Mouse (Mus musculus): Measurements from ENCODE around the gene Cblb. TPM values are rescaled to one million over a fixed set of nuclear protein-coding genes. Genes with fewer than 3 reads are reported as not detected.

Cblb gene
- polyA plus RNA-seq, 1 experiment from 2014 or later = 5.7 TPM

GRCm38 (mm10) chr16:52094735-52095459, 63.9 kb downstream of the Cblb start:
- Histone ChIP-seq H3K9ac (ENCODE audit: low read depth, low read length) (no peak overlapping the region), H3K4me3 (ENCODE audit: low read length) (no peak overlapping the region), H3K9me3 (ENCODE audit: control insufficient read depth, low read length) (no peaks in the 10 kb centered on the region), H3K4me2 (ENCODE audit: low read depth, low read length) (no peak overlapping the region), H3K27ac (ENCODE audit: low read length) (no peak overlapping the region), H3K4me1 (ENCODE audit: control insufficient read depth, insufficient read depth, low read length) (peaks cover 6% of the 10 kb centered on the region), H3K27me3 (replicated peaks; ENCODE audit: control insufficient read depth, insufficient read depth, low read length) (no peaks in the 10 kb centered on the region), H3K36me3 (ENCODE audit: control insufficient read depth, insufficient read depth, low read length) (no peaks in the 10 kb centered on the region)
- WGBS = 87% methylated on average over 10 of the region's 10 CpGs
- no peak for ATAC-seq

GRCm38 (mm10) chr16:52095643-52096042, 64.6 kb downstream of the Cblb start:
- Histone ChIP-seq H3K36me3 (ENCODE audit: control insufficient read depth, insufficient read depth, low read length) (no peaks in the 10 kb centered on the region), H3K4me3 (ENCODE audit: low read length) (no peak overlapping the region), H3K4me2 (ENCODE audit: low read depth, low read length) (no peak overlapping the region), H3K9me3 (ENCODE audit: control insufficient read depth, low read length) (no peaks in the 10 kb centered on the region), H3K4me1 (ENCODE audit: control insufficient read depth, insufficient read depth, low read length) (peaks cover 6% of the 10 kb centered on the region), H3K9ac (ENCODE audit: low read depth, low read length) (no peak overlapping the region), H3K27ac (ENCODE audit: low read length) (no peak overlapping the region), H3K27me3 (replicated peaks; ENCODE audit: control insufficient read depth, insufficient read depth, low read length) (no peaks in the 10 kb centered on the region)
- 68% methylated on average over 3 of the region's 3 CpGs for WGBS
- no peak for ATAC-seq

- H3K4me1 ChIP-seq (ENCODE audit: control insufficient read depth, insufficient read depth, low read length) = no peaks in the 10 kb centered on the region
- no peak for ATAC-seq
- no peaks in the 10 kb centered on the region for H3K9me3 ChIP-seq (ENCODE audit: control insufficient read depth, low read length)
- no peak overlapping the region for H3K27ac ChIP-seq (ENCODE audit: low read length)
- 83% methylated on average over 6 of the region's 6 CpGs for WGBS
- no peak overlapping the region for H3K9ac ChIP-seq (ENCODE audit: low read depth, low read length)
- no peak overlapping the region for H3K4me3 ChIP-seq (ENCODE audit: low read length)
- no peak overlapping the region for H3K4me2 ChIP-seq (ENCODE audit: low read depth, low read length)
- H3K27me3 ChIP-seq (replicated peaks; ENCODE audit: control insufficient read depth, insufficient read depth, low read length) = no peaks in the 10 kb centered on the region
- H3K36me3 ChIP-seq (ENCODE audit: control insufficient read depth, insufficient read depth, low read length) = no peaks in the 10 kb centered on the region
Observed at GRCm38 (mm10) chr16:52100466-52100865, 69.4 kb downstream of the Cblb start.

DNA sequence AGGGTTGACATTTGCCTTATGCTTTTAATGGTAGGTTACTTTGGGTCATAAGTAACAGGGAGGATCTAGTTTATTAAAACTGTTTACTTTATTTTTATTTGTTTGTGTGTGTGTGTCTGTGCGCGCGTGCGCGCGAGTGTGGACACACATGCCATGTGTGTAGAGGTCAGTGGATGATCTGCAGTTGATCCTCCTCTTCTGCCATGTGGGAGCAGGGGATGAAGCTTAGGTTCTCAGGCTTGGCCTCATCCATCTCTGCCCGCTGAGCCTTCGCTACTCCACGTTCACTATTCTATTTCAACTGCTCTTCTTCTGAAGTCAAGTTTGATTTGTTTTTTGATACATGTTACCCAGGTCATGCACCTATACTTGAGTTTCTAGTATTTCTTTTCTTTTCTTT, 73.6 kb downstream of the Cblb start:
- Histone ChIP-seq H3K36me3 (ENCODE audit: control insufficient read depth, insufficient read depth, low read length) (no peaks in the 10 kb centered on the region), H3K4me3 (ENCODE audit: low read length) (no peak overlapping the region), H3K27me3 (replicated peaks; ENCODE audit: control insufficient read depth, insufficient read depth, low read length) (no peaks in the 10 kb centered on the region), H3K9ac (ENCODE audit: low read depth, low read length) (no peak overlapping the region), H3K27ac (ENCODE audit: low read length) (no peak overlapping the region), H3K4me1 (ENCODE audit: control insufficient read depth, insufficient read depth, low read length) (no peaks in the 10 kb centered on the region), H3K9me3 (ENCODE audit: control insufficient read depth, low read length) (no peaks in the 10 kb centered on the region), H3K4me2 (ENCODE audit: low read depth, low read length) (no peak overlapping the region)
- ATAC-seq = no peak
- WGBS = 87% methylated on average over 9 of the region's 9 CpGs

DNA sequence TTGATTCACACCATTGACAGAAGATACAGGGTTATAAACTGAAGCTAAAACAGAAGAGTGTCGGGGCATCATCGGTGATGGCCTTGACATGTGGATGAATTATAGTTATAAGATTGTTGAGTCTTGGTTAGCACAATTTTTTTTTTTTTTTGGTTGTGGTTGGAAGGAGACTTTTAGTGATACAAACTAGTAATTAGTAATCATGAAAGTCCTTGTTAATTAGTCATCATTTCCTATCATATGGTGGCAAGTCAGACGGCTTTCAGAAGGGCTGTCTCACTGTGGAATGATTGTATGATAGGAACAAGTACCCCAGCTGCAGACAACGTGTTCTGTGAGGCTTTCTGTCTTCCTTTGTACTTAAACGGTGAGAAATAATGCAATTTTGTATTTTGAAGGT, 76.8 kb downstream of the Cblb start:
- Histone ChIP-seq H3K4me2 (ENCODE audit: low read depth, low read length) (no peak overlapping the region), H3K27ac (ENCODE audit: low read length) (no peak overlapping the region), H3K4me3 (ENCODE audit: low read length) (no peak overlapping the region), H3K36me3 (ENCODE audit: control insufficient read depth, insufficient read depth, low read length) (0 out of 2 replicates have a peak, but pooled peaks cover 2% of the 10 kb centered on the region), H3K4me1 (ENCODE audit: control insufficient read depth, insufficient read depth, low read length) (no peaks in the 10 kb centered on the region), H3K27me3 (replicated peaks; ENCODE audit: control insufficient read depth, insufficient read depth, low read length) (no peaks in the 10 kb centered on the region), H3K9ac (ENCODE audit: low read depth, low read length) (no peak overlapping the region), H3K9me3 (ENCODE audit: control insufficient read depth, low read length) (no peaks in the 10 kb centered on the region)
- no peak for ATAC-seq
- 79% methylated on average over 5 of the region's 5 CpGs for WGBS

DNA sequence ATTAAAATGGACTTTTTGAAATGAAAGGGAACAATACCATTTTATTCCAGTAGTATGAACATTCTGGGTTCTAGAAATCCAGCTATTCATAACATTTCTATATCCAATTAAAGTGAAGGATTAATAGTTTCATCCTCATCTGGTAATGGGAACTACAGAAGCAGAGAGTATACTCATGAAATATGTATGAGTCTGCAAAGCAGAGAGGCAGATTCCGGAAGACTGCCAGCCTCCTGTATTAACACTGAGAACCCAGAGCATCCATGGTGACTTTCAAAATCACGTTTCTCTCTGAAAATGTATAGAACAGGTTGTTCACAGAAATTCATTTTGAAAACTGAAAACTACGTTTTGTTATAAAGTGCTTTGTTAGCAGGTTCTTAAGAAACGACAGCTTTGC, 83.4 kb downstream of the Cblb start:
- no peak overlapping the region for H3K4me2 ChIP-seq (ENCODE audit: low read depth, low read length)
- H3K36me3 ChIP-seq (ENCODE audit: control insufficient read depth, insufficient read depth, low read length) = 0 out of 2 replicates have a peak, but pooled peaks cover 3% of the 10 kb centered on the region
- no peak overlapping the region for H3K4me3 ChIP-seq (ENCODE audit: low read length)
- 47% methylated on average over 4 of the region's 4 CpGs for WGBS
- H3K27me3 ChIP-seq (replicated peaks; ENCODE audit: control insufficient read depth, insufficient read depth, low read length) = no peaks in the 10 kb centered on the region
- ATAC-seq = no peak
- no peak overlapping the region for H3K27ac ChIP-seq (ENCODE audit: low read length)
- H3K4me1 ChIP-seq (ENCODE audit: control insufficient read depth, insufficient read depth, low read length) = no peaks in the 10 kb centered on the region
- H3K9ac ChIP-seq (ENCODE audit: low read depth, low read length) = no peak overlapping the region
- H3K9me3 ChIP-seq (ENCODE audit: control insufficient read depth, low read length) = no peaks in the 10 kb centered on the region

GRCm38 (mm10) chr16:52119003-52119402, 88.0 kb downstream of the Cblb start:
- Histone ChIP-seq H3K4me3 (ENCODE audit: low read length) (no peak overlapping the region), H3K9ac (ENCODE audit: low read depth, low read length) (no peak overlapping the region), H3K4me2 (ENCODE audit: low read depth, low read length) (no peak overlapping the region), H3K27me3 (replicated peaks; ENCODE audit: control insufficient read depth, insufficient read depth, low read length) (no peaks in the 10 kb centered on the region), H3K4me1 (ENCODE audit: control insufficient read depth, insufficient read depth, low read length) (no peaks in the 10 kb centered on the region), H3K36me3 (ENCODE audit: control insufficient read depth, insufficient read depth, low read length) (no peaks in the 10 kb centered on the region), H3K27ac (ENCODE audit: low read length) (no peak overlapping the region), H3K9me3 (ENCODE audit: control insufficient read depth, low read length) (no peaks in the 10 kb centered on the region)
- 71% methylated on average over 4 of the region's 4 CpGs for WGBS
- ATAC-seq = peak; percentile 71

- no peak for ATAC-seq
- H3K4me3 ChIP-seq (ENCODE audit: low read length) = no peak overlapping the region
- H3K27ac ChIP-seq (ENCODE audit: low read length) = no peak overlapping the region
- no peak overlapping the region for H3K9ac ChIP-seq (ENCODE audit: low read depth, low read length)
- H3K4me2 ChIP-seq (ENCODE audit: low read depth, low read length) = no peak overlapping the region
- H3K4me1 ChIP-seq (ENCODE audit: control insufficient read depth, insufficient read depth, low read length) = no peaks in the 10 kb centered on the region
- H3K36me3 ChIP-seq (ENCODE audit: control insufficient read depth, insufficient read depth, low read length) = no peaks in the 10 kb centered on the region
- no peaks in the 10 kb centered on the region for H3K9me3 ChIP-seq (ENCODE audit: control insufficient read depth, low read length)
- H3K27me3 ChIP-seq (replicated peaks; ENCODE audit: control insufficient read depth, insufficient read depth, low read length) = no peaks in the 10 kb centered on the region
Observed at GRCm38 (mm10) chr16:52124974-52125373, 93.9 kb downstream of the Cblb start.

DNA sequence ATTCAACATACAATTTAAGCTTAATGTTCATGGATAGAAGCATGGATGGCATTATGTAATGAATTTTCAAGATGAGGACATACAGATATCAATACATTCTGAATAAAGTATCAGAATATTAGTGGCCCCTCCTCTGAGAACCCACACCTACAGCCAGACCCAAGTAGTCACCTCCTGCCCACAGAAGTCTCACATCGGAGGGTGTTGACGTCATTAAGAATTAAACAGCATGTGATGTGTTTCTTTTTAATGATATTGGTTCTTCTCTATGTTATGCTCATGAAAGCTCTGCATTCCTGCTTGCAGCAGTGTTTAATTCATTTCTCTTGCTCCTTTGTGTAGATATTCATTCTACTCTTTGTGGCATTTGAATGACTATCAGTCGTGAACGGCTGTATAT, 94.9 kb downstream of the Cblb start:
- Histone ChIP-seq H3K4me2 (ENCODE audit: low read depth, low read length) (no peak overlapping the region), H3K9ac (ENCODE audit: low read depth, low read length) (no peak overlapping the region), H3K27ac (ENCODE audit: low read length) (no peak overlapping the region), H3K27me3 (replicated peaks; ENCODE audit: control insufficient read depth, insufficient read depth, low read length) (no peaks in the 10 kb centered on the region), H3K4me1 (ENCODE audit: control insufficient read depth, insufficient read depth, low read length) (no peaks in the 10 kb centered on the region), H3K36me3 (ENCODE audit: control insufficient read depth, insufficient read depth, low read length) (no peaks in the 10 kb centered on the region), H3K9me3 (ENCODE audit: control insufficient read depth, low read length) (no peaks in the 10 kb centered on the region), H3K4me3 (ENCODE audit: low read length) (no peak overlapping the region)
- ATAC-seq = no peak
- 92% methylated on average over 4 of the region's 4 CpGs for WGBS

- Histone ChIP-seq H3K4me1 (ENCODE audit: control insufficient read depth, insufficient read depth, low read length) (no peaks in the 10 kb centered on the region), H3K27me3 (replicated peaks; ENCODE audit: control insufficient read depth, insufficient read depth, low read length) (no peaks in the 10 kb centered on the region), H3K36me3 (ENCODE audit: control insufficient read depth, insufficient read depth, low read length) (no peaks in the 10 kb centered on the region), H3K4me2 (ENCODE audit: low read depth, low read length) (no peak overlapping the region), H3K27ac (ENCODE audit: low read length) (no peak overlapping the region), H3K9me3 (ENCODE audit: control insufficient read depth, low read length) (no peaks in the 10 kb centered on the region), H3K9ac (ENCODE audit: low read depth, low read length) (no peak overlapping the region), H3K4me3 (ENCODE audit: low read length) (no peak overlapping the region)
- 75% methylated on average over 5 of the region's 5 CpGs for WGBS
- peak; percentile 86 for ATAC-seq
Observed at GRCm38 (mm10) chr16:52129357-52129905, 98.4 kb downstream of the Cblb start.

All from intestine, embryonic 16.5 days (tissue).